Mouse (Mus musculus): ENCODE data around the gene Zfp786. TPM values are rescaled to one million over a fixed set of nuclear protein-coding genes. Genes with fewer than 3 reads are reported as not detected.

The Zfp786 gene
- polyA plus RNA-seq, 1 experiment: 0.53 TPM

DNA sequence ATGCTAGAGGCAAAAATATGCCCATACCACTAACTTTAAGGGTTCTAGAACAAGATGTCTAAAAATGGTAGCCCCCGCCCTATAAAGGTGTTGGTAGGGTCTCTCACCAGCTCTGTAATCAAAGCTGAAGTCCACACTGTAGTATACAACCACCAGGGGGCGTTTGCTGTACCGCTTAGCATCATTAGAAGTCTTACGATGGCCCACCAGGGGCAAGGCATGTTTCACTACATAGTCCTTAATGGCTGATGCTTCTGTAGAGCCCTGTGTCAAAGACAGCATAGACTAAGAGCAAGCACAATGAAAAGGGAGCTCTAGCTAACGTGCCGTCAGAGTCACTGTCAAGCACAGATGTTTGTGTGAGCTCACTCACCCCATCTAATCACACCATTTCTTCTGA is 31.6 kb downstream of the Zfp786 start:
- TF ChIP-seq GATA1 (IDR thresholded peaks at IDR 0.05; ENCODE audit: low read length): no peak

DNA sequence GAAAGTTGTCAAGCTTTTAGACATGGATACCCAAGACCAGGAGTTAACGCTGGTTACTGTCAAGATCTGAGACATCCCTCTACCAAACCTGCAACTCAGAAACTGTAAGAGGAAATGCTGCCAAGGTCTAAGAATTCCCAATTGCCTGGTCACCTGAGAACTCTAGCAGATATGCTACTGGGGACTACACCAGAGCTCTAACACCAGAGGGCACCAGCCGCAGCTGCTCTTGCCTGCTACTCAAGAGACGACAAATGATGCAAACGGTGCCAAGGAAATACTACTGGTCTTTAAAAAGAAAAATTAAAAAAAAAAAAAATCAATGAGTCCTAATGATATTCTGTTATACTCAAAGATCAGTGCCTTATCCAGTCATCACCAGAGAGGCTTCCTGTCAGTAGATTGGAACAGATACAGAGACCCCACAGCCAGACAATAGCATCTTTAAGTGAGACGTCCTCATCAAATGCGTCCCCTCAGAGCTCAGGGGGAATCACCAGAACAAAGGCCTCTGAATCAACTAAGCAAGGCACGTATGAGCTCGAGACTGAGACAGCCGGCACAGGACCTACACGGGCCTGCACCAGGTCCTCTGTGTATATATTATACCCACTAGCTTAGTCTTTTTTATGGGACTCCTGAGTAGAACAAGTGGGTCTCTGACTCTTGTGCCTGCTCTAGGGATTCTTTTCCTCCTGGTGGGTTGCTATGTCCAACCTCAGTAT is 36.4 kb downstream of the Zfp786 start:
- TF ChIP-seq GATA1 (IDR thresholded peaks at IDR 0.05; ENCODE audit: low read length): no peak

DNA sequence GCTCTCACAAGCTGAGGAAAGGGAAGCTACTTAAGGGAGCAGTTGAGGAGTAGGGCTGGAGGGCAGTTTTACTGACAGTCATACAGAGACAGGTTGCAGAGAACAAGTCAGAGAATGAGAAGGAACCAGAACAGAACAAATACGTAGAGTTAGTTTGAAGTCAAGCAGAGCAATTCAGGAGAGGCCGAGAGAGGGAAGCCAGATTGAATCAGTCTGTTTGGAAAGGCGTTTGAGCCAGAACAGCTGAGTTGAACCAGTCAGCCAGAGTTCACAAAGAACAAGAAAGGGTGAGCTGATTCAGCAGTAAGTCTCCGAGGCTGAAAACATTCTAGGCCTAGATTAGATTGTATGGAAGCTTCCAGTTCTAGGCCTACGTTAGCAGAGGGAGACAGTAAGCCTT is 37.4 kb downstream of the Zfp786 start:
- TF ChIP-seq GATA1 (IDR thresholded peaks at IDR 0.05; ENCODE audit: low read length): no peak

DNA sequence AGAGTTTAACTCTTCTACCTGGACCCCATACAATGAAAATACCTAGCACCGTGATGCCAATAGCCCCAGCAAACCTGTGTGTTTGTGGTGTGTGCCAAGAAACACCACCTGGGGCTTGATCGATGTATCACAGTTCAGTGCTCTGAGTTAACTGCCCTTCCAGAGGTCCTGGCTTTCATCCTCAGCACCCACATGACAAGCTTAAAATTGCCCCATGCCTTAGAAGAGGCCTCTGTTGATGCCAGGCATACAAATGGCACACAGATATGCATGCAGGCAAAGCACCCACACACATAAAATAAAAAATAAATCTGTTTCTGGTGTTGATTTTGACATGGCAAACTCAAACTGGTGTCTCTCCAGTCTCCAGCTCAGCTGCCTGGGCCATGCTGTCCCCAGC is 38.1 kb downstream of the Zfp786 start:
- no peak for TF ChIP-seq GATA1 (IDR thresholded peaks at IDR 0.05; ENCODE audit: low read length)

DNA sequence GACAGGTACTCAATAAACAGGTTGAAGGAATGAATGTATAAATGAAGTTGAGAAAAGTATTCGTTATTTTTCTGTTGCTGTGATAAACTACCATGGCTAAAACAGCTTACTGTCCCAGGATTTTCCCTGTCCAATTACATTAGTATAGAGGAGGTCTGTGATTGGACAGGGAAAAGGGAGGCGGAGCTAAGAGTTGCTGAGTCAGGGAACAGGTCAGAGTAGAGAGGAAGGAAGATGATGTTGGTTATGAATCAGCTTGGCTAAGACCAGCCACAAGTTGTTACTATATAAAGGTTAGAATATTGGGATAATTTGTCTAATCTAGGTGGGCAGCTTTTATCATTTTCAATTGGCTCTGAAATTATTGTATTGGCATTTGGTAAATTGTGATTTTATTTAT is 39.9 kb downstream of the Zfp786 start:
- TF ChIP-seq GATA1 (IDR thresholded peaks at IDR 0.05; ENCODE audit: low read length): no peak

DNA sequence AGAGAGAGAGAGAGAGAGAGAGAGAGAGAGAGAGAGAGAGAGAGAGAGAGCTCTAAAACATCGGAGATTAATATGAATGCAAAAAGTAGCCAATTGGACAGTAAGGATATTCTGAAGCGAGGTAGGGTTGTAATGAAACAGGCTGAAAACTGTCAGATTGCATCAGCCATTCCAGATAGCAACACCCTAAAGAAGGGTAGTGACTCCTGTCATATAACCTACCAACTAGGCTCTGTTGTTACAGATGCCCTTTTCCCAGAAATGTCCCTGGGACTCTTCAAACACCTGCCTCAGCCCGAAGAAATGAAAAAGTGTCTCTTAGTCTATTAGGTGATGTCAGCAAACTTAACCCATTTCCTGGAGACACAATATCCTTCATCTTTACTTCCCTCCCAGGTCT is 41.8 kb downstream of the Zfp786 start:
- TF ChIP-seq GATA1 (IDR thresholded peaks at IDR 0.05; ENCODE audit: low read length): no peak

DNA sequence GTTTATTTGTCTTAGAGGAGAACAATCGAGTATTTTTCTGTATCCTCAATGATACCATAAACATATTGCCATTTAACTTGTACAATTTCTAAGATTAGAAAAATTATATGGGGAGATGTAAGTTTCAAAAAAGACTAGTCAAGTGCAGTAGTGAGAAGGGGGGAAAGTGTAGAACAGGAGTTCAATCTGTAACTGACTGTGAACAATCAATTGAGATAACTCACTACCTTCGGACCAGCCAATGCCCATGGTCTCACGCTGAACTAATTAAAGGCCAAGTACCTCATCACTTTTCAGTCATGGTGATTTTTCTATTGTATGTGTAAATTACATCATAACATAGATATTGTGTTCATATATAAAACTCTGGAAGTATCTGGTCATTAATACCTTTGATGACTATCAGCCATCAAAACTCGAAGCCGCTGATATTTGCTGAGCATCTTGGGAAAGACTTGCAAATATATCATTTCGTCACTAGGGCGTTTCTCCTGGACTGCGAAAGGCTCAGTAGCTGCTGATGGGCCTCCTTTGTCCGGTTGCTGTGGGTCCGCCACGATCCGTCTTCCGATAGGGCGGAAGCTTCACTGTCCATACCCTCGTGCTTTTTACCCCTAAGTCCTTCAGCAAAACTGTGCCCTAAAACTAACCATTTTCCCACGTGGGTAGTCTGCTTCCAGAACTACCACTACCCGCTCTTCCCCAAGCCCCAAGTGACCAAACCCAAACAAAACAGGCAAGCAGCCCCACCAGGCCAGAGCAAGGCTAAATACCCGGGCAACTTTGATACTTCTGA is 42.5 kb downstream of the Zfp786 start:
- TF ChIP-seq GATA1 (IDR thresholded peaks at IDR 0.05; ENCODE audit: low read length): no peak

DNA sequence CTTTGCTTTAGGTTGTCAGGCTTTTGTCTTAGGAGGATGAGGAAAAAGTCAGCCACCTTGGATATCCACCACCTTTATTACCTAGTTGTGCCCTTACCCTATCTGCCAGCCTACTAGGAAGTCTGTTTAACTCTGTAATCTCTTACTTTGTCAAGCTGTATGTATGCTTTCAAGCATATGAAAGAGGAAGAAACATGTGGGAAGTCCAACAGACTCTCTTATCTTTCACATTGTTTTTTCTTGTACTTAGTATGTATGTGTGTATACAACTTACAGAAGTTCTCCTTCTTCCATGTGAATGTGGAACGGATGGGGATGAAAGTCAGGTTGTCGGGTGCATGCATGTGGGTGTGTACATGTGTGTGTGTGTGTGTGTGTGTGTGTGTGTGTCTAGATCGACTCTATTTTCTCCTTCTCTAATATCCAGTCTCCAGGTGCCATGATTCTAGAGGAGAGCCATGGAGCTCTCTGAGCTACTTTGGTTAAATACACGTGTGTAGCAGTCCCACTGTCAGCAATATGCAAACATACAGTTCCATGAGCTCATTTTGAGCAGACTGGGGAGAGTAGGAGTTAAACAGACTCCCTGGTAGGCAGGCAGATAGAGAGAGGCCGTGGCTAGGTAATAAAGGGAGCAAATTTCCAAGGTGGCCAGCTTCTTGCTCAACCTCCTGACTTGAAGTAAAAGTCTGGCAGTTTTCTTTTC is 45.8 kb downstream of the Zfp786 start:
- TF ChIP-seq GATA1 (IDR thresholded peaks at IDR 0.05; ENCODE audit: low read length): no peak

DNA sequence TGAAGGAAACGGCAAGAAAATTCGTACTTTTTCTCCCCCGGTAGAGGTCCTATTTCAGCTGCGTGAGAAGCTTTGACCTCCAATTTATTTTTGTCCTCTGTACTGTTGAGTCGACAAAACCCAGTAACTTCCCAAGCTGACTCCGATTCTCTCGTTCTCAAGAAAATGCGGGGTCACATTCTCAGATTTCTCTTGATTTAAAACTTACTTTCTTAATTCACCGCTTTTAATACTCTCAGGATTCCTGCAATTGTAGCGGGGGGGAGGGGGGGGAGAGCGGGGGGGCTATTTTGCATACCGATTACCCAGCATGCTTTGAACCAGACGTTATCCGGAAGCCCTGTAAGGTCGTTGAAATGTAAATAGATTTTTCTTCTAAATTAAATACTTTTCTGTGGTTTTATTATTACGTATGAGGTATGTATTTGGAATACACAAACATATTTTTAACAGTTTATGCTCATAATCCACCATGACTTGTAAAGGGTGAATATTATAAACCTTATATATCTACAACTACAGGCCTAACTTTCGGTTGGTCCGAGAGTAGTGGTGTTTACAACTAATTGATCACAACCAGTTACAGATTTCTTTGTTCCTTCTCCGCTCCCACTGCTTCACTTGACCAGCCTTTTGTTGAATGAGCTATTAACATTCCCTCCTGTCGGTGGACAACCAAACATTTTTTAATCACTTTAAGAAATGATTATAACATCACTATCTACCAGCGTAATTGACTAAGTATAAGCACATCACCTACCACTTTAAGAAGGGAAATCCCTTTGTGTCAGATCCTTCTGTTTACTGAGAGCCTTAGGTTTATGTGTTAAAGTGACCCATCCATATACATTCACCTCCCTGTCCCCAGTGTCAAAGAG is 49.3 kb downstream of the Zfp786 start:
- no peak for TF ChIP-seq GATA1 (IDR thresholded peaks at IDR 0.05; ENCODE audit: low read length)

DNA sequence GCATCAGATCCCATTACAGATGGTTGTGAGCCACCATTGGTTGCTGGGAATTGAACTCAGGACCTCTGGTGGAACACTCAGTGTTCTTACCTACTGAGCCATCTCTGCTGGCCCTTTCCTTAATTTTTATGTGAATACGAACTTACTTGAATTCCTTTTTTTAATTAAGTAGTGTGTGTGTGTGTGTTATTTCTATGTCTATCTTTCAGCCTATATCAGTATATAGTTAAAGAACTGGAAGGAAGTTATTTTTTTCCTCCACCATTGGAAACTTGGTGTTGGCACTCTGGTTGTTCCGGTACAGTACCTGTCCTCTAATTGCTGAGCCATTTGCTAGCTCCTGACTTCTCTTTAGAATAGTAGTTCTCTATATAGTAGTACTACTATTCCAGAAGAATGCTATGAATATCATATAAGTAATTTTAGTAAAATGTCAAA is 50.1 kb downstream of the Zfp786 start:
- TF ChIP-seq GATA1 (IDR thresholded peaks at IDR 0.05; ENCODE audit: low read length): no peak

Other genes starting within 250 kb of the Zfp786 start
- gene Ezh2, start 235.5 kb downstream of the Zfp786 start, polyA plus RNA-seq (2012): 48.6 and 63.3 TPM in 2 replicates
- gene Pdia4, start 17.4 kb downstream of the Zfp786 start, polyA plus RNA-seq (2012): 4.1 and 5.5 TPM in 2 replicates
- gene Zfp398, start 4.8 kb upstream of the Zfp786 start, polyA plus RNA-seq (2012): 5.2 and 6.1 TPM in 2 replicates
- 22.2 and 32.4 TPM in 2 replicates for gene Zfp282, start 46.3 kb upstream of the Zfp786 start, polyA plus RNA-seq (2012)
- gene Zfp212, start 89.6 kb upstream of the Zfp786 start, polyA plus RNA-seq (2012): 15.2 and 15.9 TPM in 2 replicates
- gene Zfp956, start 122.5 kb upstream of the Zfp786 start, polyA plus RNA-seq (2012): 7.6 and 9.9 TPM in 2 replicates
- gene Zfp777, start 218.0 kb upstream of the Zfp786 start, polyA plus RNA-seq (2012): 82.0 and 91.7 TPM in 2 replicates